In genomic region chr17:74122944-74123343, GRCm38 (mm10) we compare ENCODE assay signal across 15 mouse cellular contexts.
"Had no signal": no experiment of that assay in that cellular context is flagged by ENCODE, and none has a peak within 500 bp of the region (broad histone marks: within the 10 kb centered on the region; RNA-seq: fewer than 3 reads in every experiment).

No protein-coding gene starts in this region.

- ATAC-seq: intestine, postnatal 0 days; liver, postnatal 0 days; midbrain, embryonic 15.5 days had no signal

- H3K4me1 ChIP-seq: limb, embryonic 10.5 days; liver, embryonic 13.5 days; lung, embryonic 15.5 days; megakaryocyte, embryonic 14.5 days; midbrain, embryonic 15.5 days; stomach, embryonic 15.5 days had no signal

- H3K9ac ChIP-seq: liver, embryonic 13.5 days; liver, postnatal 0 days; lung, embryonic 15.5 days; midbrain, embryonic 15.5 days; stomach, embryonic 15.5 days had no signal

- H3K4me3 ChIP-seq: left cerebral cortex, adult 2 months; limb, embryonic 10.5 days; liver, embryonic 13.5 days; lung, embryonic 15.5 days; megakaryocyte, embryonic 14.5 days; midbrain, embryonic 15.5 days; stomach, embryonic 15.5 days had no signal

- H3K27ac ChIP-seq: left cerebral cortex, adult 2 months; limb, embryonic 10.5 days; liver, embryonic 13.5 days; lung, embryonic 15.5 days; midbrain, embryonic 15.5 days; stomach, embryonic 15.5 days had no signal

- H3K27me3 ChIP-seq: liver, embryonic 13.5 days; lung, embryonic 15.5 days; megakaryocyte, embryonic 14.5 days; midbrain, embryonic 15.5 days; stomach, embryonic 15.5 days had no signal

- H3K4me2 ChIP-seq: liver, embryonic 13.5 days; lung, embryonic 15.5 days; midbrain, embryonic 11.5 days; midbrain, embryonic 15.5 days; stomach, embryonic 15.5 days had no signal

- DNase-seq: kidney, adult 8-10 months; kidney, postnatal 25 days; liver, embryonic 13.5 days; liver, postnatal 0 days; right cerebral cortex, adult 18-20 months; right cerebral cortex, postnatal 25 days; thymus, postnatal 36 days had no signal

- H3K9me3 ChIP-seq: limb, embryonic 10.5 days; liver, embryonic 13.5 days; lung, embryonic 15.5 days; midbrain, embryonic 15.5 days; stomach, embryonic 15.5 days had no signal

- H3K36me3 ChIP-seq: limb, embryonic 10.5 days; liver, embryonic 13.5 days; lung, embryonic 15.5 days; midbrain, embryonic 15.5 days; stomach, embryonic 15.5 days had no signal
